15 mouse cellular contexts compared by ENCODE assay signal in the genomic region with DNA sequence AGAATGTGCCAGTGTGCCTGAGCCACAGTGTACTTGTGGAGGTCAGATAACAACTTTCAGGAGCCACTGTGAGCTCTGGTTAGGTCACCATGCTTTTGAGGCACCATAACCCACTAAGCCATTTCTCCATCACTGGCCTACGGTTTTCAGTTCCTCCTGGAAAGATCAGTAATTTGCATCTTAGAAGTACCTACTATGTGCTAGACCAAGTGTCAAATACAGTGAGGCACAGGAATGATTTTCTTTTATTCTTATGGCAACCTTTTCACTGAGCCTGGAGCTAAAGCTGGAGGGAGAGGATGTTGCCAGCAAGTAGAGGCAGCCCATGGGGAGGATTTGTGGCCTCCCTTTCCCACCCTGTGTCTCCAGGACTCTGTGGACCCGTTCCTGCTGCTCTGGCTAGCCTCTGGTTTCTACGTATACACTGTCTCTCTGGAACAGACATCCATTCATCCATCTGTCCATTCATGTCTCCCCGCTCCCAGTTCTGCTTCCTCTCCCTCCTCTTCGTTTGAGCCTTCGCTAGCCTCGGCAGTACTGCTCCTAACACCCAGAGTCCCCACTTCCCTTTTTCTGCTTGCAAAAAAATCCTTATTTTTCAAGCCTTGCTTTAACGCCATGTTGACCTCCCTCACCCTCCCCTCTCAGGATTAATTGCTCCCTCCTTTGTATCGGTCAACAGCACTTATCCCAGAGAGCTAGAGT.
"Had no signal": no experiment of that assay in that cellular context is flagged by ENCODE, and none has a peak within 500 bp of the region (broad histone marks: within the 10 kb centered on the region; RNA-seq: fewer than 3 reads in every experiment).

No protein-coding gene starts in this region.

- H3K9me3 ChIP-seq: limb, embryonic 15.5 days; midbrain, embryonic 15.5 days; neural tube, embryonic 13.5 days had no signal

- H3K4me1 ChIP-seq: limb, embryonic 15.5 days; midbrain, embryonic 15.5 days had no signal

- H3K4me2 ChIP-seq: limb, embryonic 15.5 days; midbrain, embryonic 11.5 days; midbrain, embryonic 15.5 days; neural tube, embryonic 13.5 days had no signal

- DNase-seq: kidney, adult 18-20 months; kidney, postnatal 36 days; layer of hippocampus, adult 9-11 months; layer of hippocampus, postnatal 36 days; lung, adult 18-20 months; retina, postnatal 1 day; right cerebral cortex, postnatal 4 days; spleen, adult 18-20 months; thymus, adult 2 months; thymus, postnatal 25 days had no signal

- H3K9ac ChIP-seq: limb, embryonic 15.5 days; liver, embryonic 14.5 days; midbrain, embryonic 15.5 days; neural tube, embryonic 13.5 days had no signal

- H3K27ac ChIP-seq: limb, embryonic 15.5 days; liver, embryonic 14.5 days; midbrain, embryonic 15.5 days; neural tube, embryonic 13.5 days had no signal

- H3K27me3 ChIP-seq: limb, embryonic 15.5 days; midbrain, embryonic 15.5 days had no signal

- H3K36me3 ChIP-seq: limb, embryonic 15.5 days; midbrain, embryonic 15.5 days; neural tube, embryonic 13.5 days had no signal

- ATAC-seq: midbrain, embryonic 15.5 days had no signal

- H3K4me3 ChIP-seq: limb, embryonic 15.5 days; midbrain, embryonic 15.5 days; neural tube, embryonic 13.5 days had no signal
